Mouse (Mus musculus) liver, adult 2 months (tissue): Measurements from ENCODE around the gene Cd44. TPM values are rescaled to one million over a fixed set of nuclear protein-coding genes. Genes with fewer than 3 reads are reported as not detected.
A peak's percentile ranks its signal among the peaks of the same experiment; 100 is the strongest.

ENCODE experiments used
- DNase-seq: peaks from one replicate; pipeline ENCODE4 v3.0.0-alpha.2; 2011; ENCODE audit warnings: low read depth, low spot score; ENCODE audit errors: extremely low read depth
- H3K27ac ChIP-seq: fragments of 200-500 bp; replicated peaks from 2 replicates; pipeline ENCODE4 v1.5.1; 2012; ENCODE audit warnings: low read depth, mild to moderate bottlenecking, control low read depth, inconsistent platforms, low read length; ENCODE audit not compliant: insufficient read depth
- H3K27me3 ChIP-seq: fragments of 200-500 bp; 2 replicates; pipeline ENCODE4 v1.6.1; 2012; ENCODE audit warnings: mild to moderate bottlenecking, moderate library complexity, low read length, inconsistent platforms; ENCODE audit not compliant: control insufficient read depth, insufficient read depth
- H3K36me3 ChIP-seq: fragments of 200-500 bp; 2 replicates; pipeline ENCODE4 v1.6.1; 2012; ENCODE audit warnings: low read length, inconsistent platforms; ENCODE audit not compliant: control insufficient read depth, insufficient read depth
- H3K4me1 ChIP-seq: fragments of 200-500 bp; 2 replicates; pipeline ENCODE4 v1.6.1; 2011; ENCODE audit warnings: low read length; ENCODE audit not compliant: control insufficient read depth, insufficient read depth
- H3K4me3 ChIP-seq: fragments of 200-500 bp; 2 replicates; pipeline ENCODE4 v1.5.1; 2011; ENCODE audit warnings: low read depth, mild to moderate bottlenecking, control low read depth, low read length, moderate library complexity; ENCODE audit not compliant: insufficient read depth
- H3K79me2 ChIP-seq: fragments of 200-500 bp; 2 replicates; pipeline ENCODE4 v1.6.1; 2012; ENCODE audit warnings: inconsistent platforms, mild to moderate bottlenecking, low read length, moderate library complexity; ENCODE audit not compliant: control insufficient read depth, insufficient read depth
- H3K9ac ChIP-seq: fragments of 200-500 bp; 2 replicates; pipeline ENCODE4 v1.6.1; 2012; ENCODE audit warnings: low read depth, mild to moderate bottlenecking, control low read depth, inconsistent platforms, low read length
- CTCF ChIP-seq: fragments of 200-500 bp; IDR thresholded peaks from 2 replicates; pipeline ENCODE4 v1.5.1; 2011; ENCODE audit warnings: low read depth, low read length, control low read depth
- POLR2A ChIP-seq: fragments of 200-500 bp; IDR thresholded peaks from 2 replicates; pipeline ENCODE4 v1.6.1; 2011; ENCODE audit warnings: low read length, control low read depth; ENCODE audit not compliant: insufficient read depth; ENCODE audit errors: extremely low read depth
- WGBS: fragments of 180-500 bp; shearing (Covaris S2); methylation state at CpG from one replicate; pipeline ENCODE4 v1.1.7; 2018; 5-methylcytosine and 5-hydroxymethylcytosine counted together
- polyA plus RNA-seq: library from polyadenylated mRNA; depleted of rRNA; stranded (reverse); fragments of >200 nt; gene quantifications from 2 replicates; pipeline ENCODE4 v1.2.3, GENCODE M21; 2012
- total RNA-seq: library from RNA; depleted of rRNA; stranded (reverse); fragments of >200 nt; gene quantifications from 2 replicates; pipeline ENCODE4 v1.2.3, GENCODE M21; 2014

Gene Cd44
- total and polyA plus RNA-seq, 2 experiments: 2.2 to 3.3 TPM

GRCm38 (mm10) chr2:102886306-102886935, 15.0 kb downstream of the Cd44 start:
- Histone ChIP-seq H3K4me1 (no peaks in the 10 kb centered on the region), H3K27ac (no peak overlapping the region), H3K9ac (no peak overlapping the region), H3K36me3 (no peaks in the 10 kb centered on the region), H3K4me3 (no peak overlapping the region), H3K27me3 (no peaks in the 10 kb centered on the region), H3K79me2 (no peaks in the 10 kb centered on the region)
- TF ChIP-seq POLR2A (no peak), CTCF (no peak)
- no peak for DNase-seq
- WGBS: 76% methylated on average over 6 of the region's 6 CpGs

- no peak for TF ChIP-seq CTCF
- WGBS: 56% methylated on average over 6 of the region's 6 CpGs
- no peak overlapping the region for H3K27ac ChIP-seq
- H3K36me3 ChIP-seq: no peaks in the 10 kb centered on the region
- no peaks in the 10 kb centered on the region for H3K79me2 ChIP-seq
- H3K27me3 ChIP-seq: no peaks in the 10 kb centered on the region
- H3K4me3 ChIP-seq: no peak overlapping the region
- H3K9ac ChIP-seq: no peak overlapping the region
- no peaks in the 10 kb centered on the region for H3K4me1 ChIP-seq
- DNase-seq: no peak
Measured at GRCm38 (mm10) chr2:102882597-102883272, 18.7 kb downstream of the Cd44 start.

GRCm38 (mm10) chr2:102882004-102882588, 19.4 kb downstream of the Cd44 start:
- H3K4me1 ChIP-seq: no peaks in the 10 kb centered on the region

GRCm38 (mm10) chr2:102878513-102878912, 23.0 kb downstream of the Cd44 start:
- no peak for TF ChIP-seq CTCF
- TF ChIP-seq POLR2A: no peak
- Histone ChIP-seq H3K4me3 (no peak overlapping the region), H3K27ac (no peak overlapping the region), H3K4me1 (no peaks in the 10 kb centered on the region), H3K27me3 (no peaks in the 10 kb centered on the region), H3K36me3 (no peaks in the 10 kb centered on the region), H3K9ac (no peak overlapping the region), H3K79me2 (no peaks in the 10 kb centered on the region)
- WGBS: 58% methylated on average over 2 of the region's 2 CpGs
- no peak for DNase-seq

More at GRCm38 (mm10) chr2:102882004-102882588, 19.4 kb downstream of the Cd44 start:
- H3K9ac ChIP-seq: no peak overlapping the region
- no peak for DNase-seq
- no peaks in the 10 kb centered on the region for H3K36me3 ChIP-seq
- no peak overlapping the region for H3K27ac ChIP-seq
- WGBS: 68% methylated on average over 8 of the region's 8 CpGs
- H3K27me3 ChIP-seq: no peaks in the 10 kb centered on the region
- TF ChIP-seq POLR2A: no peak
- no peak for TF ChIP-seq CTCF
- H3K4me3 ChIP-seq: no peak overlapping the region
- H3K79me2 ChIP-seq: no peaks in the 10 kb centered on the region

- 86% methylated on average over 4 of the region's 4 CpGs for WGBS
- Histone ChIP-seq H3K9ac (no peak overlapping the region), H3K4me3 (no peak overlapping the region), H3K4me1 (no peaks in the 10 kb centered on the region), H3K36me3 (no peaks in the 10 kb centered on the region), H3K27me3 (no peaks in the 10 kb centered on the region), H3K79me2 (no peaks in the 10 kb centered on the region), H3K27ac (no peak overlapping the region)
- TF ChIP-seq POLR2A (no peak), CTCF (no peak)
- DNase-seq: peak; percentile 7
Measured at GRCm38 (mm10) chr2:102877463-102877862, 24.0 kb downstream of the Cd44 start.

GRCm38 (mm10) chr2:102876141-102876540, 25.3 kb downstream of the Cd44 start:
- Histone ChIP-seq H3K4me1 (no peaks in the 10 kb centered on the region), H3K27me3 (no peaks in the 10 kb centered on the region), H3K9ac (no peak overlapping the region), H3K79me2 (no peaks in the 10 kb centered on the region), H3K4me3 (no peak overlapping the region), H3K27ac (no peak overlapping the region), H3K36me3 (no peaks in the 10 kb centered on the region)
- no peak for TF ChIP-seq POLR2A
- TF ChIP-seq CTCF: no peak
- 66% methylated on average over 1 of the region's 1 CpGs for WGBS
- DNase-seq: no peak
